ENCODE assay signal across 11 mouse cellular contexts in genomic region chr6:17115046-17115790, GRCm38 (mm10). TPM values are rescaled to one million over a fixed set of nuclear protein-coding genes. Genes with fewer than 3 reads are reported as not detected.
DNase-seq lines count a peak whose midpoint lies in the region.
"Had no signal": no experiment of that assay in that cellular context is flagged by ENCODE, and none has a peak within 500 bp of the region (broad histone marks: within the 10 kb centered on the region; RNA-seq: fewer than 3 reads in every experiment).

No protein-coding gene starts in this region.

- peak; percentile 18 for DNase-seq in ovary, adult 18-20 months (ENCODE audit: low spot score)
- no peak for DNase-seq in ovary, postnatal 36 days (ENCODE audit: low spot score)
- DNase-seq in lung, adult 18-20 months: peak; percentile 46 to 77
- DNase-seq in lung, postnatal 36 days: peak; percentile 84
- no peak for DNase-seq in thymus, postnatal 25 days
- no peak for DNase-seq in left cerebral cortex, adult 8-10 months (ENCODE audit: low spot score in 2 of 2)
- DNase-seq in cerebellum, adult 9-11 months: no peak
- DNase-seq: cerebellum, postnatal 10 days; kidney, adult 8-10 months; liver, postnatal 0 days; retina, postnatal 1 day had no signal

RNA-seq across cellular contexts. Expression of gene Tes, which starts 50.3 kb away (rescaled TPM):
- total RNA-seq in left cerebral cortex, adult 8-10 months (2022): 1 to 10 TPM; 2.9 to 4.3 (median 3.6) TPM

Comparison
In these comparisons a context has a peak if more than half of its experiments do, and no peak if none do; other contexts are left out.
1. DNase-seq: peak in ovary, adult 18-20 months (single experiment), lung, adult 18-20 months (2 of 2) and lung, postnatal 36 days (single experiment); none in ovary, postnatal 36 days (single experiment), thymus, postnatal 25 days (single experiment), left cerebral cortex, adult 8-10 months (0 of 2) and cerebellum, adult 9-11 months (single experiment).